ENCODE assay signal across 8 mouse cellular contexts in the genomic region with DNA sequence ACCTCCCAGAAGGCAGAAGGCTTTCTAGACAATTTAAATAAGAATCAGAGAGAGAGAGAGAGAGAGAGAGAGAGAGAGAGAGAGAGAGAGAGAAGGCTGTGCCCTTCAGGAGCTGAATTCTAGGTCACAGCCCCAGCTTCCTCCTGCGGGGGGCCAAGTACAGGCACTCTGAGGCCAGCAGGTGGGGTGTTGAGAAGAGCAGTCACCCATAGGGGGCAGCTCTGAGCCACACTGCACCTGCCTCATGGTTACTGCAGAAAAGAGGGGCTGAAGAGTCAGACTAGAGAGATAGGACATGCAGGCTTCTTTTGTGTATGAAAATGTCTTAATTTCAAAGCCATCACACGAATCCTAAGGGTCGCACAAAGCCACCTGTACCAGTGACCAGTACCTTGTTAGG. TPM values are rescaled to one million over a fixed set of nuclear protein-coding genes. Genes with fewer than 3 reads are reported as not detected.
DNase-seq lines count a peak whose midpoint lies in the region; ATAC-seq lines count a peak whose summit lies in the region.

No protein-coding gene starts in this region.

- ATAC-seq in midbrain, embryonic 15.5 days (replicated peaks): no peak
- no peak for ATAC-seq in midbrain, embryonic 16.5 days

- no peaks in the 10 kb centered on the region for H3K9me3 ChIP-seq in midbrain, embryonic 10.5 days (replicated peaks)
- no peaks in the 10 kb centered on the region for H3K9me3 ChIP-seq in midbrain, embryonic 15.5 days
- H3K9me3 ChIP-seq in midbrain, embryonic 16.5 days (replicated peaks; ENCODE audit: control insufficient read depth, low read length, poor library complexity, severe bottlenecking): no peaks in the 10 kb centered on the region

- no peak overlapping the region for H3K4me2 ChIP-seq in midbrain, embryonic 15.5 days
- H3K4me2 ChIP-seq in midbrain, embryonic 16.5 days (ENCODE audit: low read length): no peak overlapping the region

- 61% methylated on average over 3 of the region's 3 CpGs for WGBS in midbrain, embryonic 10.5 days
- 49% methylated on average over 3 of the region's 3 CpGs for WGBS in midbrain, embryonic 15.5 days
- 56% methylated on average over 3 of the region's 3 CpGs for WGBS in midbrain, embryonic 16.5 days

- peak; percentile 65 for DNase-seq in gastrocnemius, adult 18-20 months (ENCODE audit: low spot score)
- DNase-seq in gastrocnemius, postnatal 10 days: no peak
- DNase-seq in midbrain, embryonic 10.5 days (ENCODE audit: low spot score): peak; percentile 41
- peak; percentile 76 to 82 for DNase-seq in cerebellum, postnatal 14 days
- peak; percentile 23 to 46 for DNase-seq in kidney, postnatal 36 days
- no peak for DNase-seq in urinary bladder, postnatal 25 days (ENCODE audit: low spot score)

- no peak overlapping the region for H3K4me3 ChIP-seq in midbrain, embryonic 10.5 days
- no peak overlapping the region for H3K4me3 ChIP-seq in midbrain, embryonic 15.5 days
- H3K4me3 ChIP-seq in midbrain, embryonic 16.5 days (ENCODE audit: low read depth, low read length): no peak overlapping the region

- H3K27me3 ChIP-seq in midbrain, embryonic 10.5 days (ENCODE audit: low read depth, poor library complexity, severe bottlenecking): peaks cover 11% of the 10 kb centered on the region
- H3K27me3 ChIP-seq in midbrain, embryonic 15.5 days (replicated peaks): no peaks in the 10 kb centered on the region
- no peaks in the 10 kb centered on the region for H3K27me3 ChIP-seq in midbrain, embryonic 16.5 days (ENCODE audit: control insufficient read depth, insufficient read depth, low read depth, low read length)

- no peak overlapping the region for H3K9ac ChIP-seq in midbrain, embryonic 15.5 days
- no peak overlapping the region for H3K9ac ChIP-seq in midbrain, embryonic 16.5 days (ENCODE audit: low read depth, low read length)

- H3K27ac ChIP-seq in midbrain, embryonic 10.5 days (replicated peaks): no peak overlapping the region
- H3K27ac ChIP-seq in midbrain, embryonic 15.5 days: no peak overlapping the region
- no peak overlapping the region for H3K27ac ChIP-seq in midbrain, embryonic 16.5 days (ENCODE audit: low read length)

- peaks cover 9% of the 10 kb centered on the region; the same call in 1 of the 2 replicates for H3K4me1 ChIP-seq in midbrain, embryonic 10.5 days
- H3K4me1 ChIP-seq in midbrain, embryonic 15.5 days: no peaks in the 10 kb centered on the region
- no peaks in the 10 kb centered on the region for H3K4me1 ChIP-seq in midbrain, embryonic 16.5 days (ENCODE audit: control insufficient read depth, insufficient read depth, low read length)

- H3K36me3 ChIP-seq in midbrain, embryonic 10.5 days: peaks cover 9% of the 10 kb centered on the region
- no peaks in the 10 kb centered on the region for H3K36me3 ChIP-seq in midbrain, embryonic 15.5 days (replicated peaks)
- peaks cover 10% of the 10 kb centered on the region; the same call in 1 of the 2 replicates for H3K36me3 ChIP-seq in midbrain, embryonic 16.5 days (ENCODE audit: control insufficient read depth, insufficient read depth, low read length)

RNA-seq across cellular contexts. Expression of gene Gmppa, which starts 22.0 kb away (rescaled TPM):
- 10 to 100 TPM; 37.3 to 44.6 TPM for total RNA-seq in gastrocnemius, adult 18-20 months (2021)
- total RNA-seq in gastrocnemius, postnatal 10 days (2021): 10 to 100 TPM; 35.6 to 39.7 TPM
- 70.2 and 73.1 TPM in 2 replicates for polyA plus RNA-seq in midbrain, embryonic 10.5 days (2016; fragmentation: Nextera tagmentation; extraction: Ambion mirVana)
- polyA plus RNA-seq in midbrain, embryonic 15.5 days (2015; fragmentation: Nextera tagmentation; extraction: Ambion mirVana): 86.1 and 98.7 TPM in 2 replicates
- 79.7 and 81.3 TPM in 2 replicates for polyA plus RNA-seq in midbrain, embryonic 16.5 days (2015; fragmentation: Nextera tagmentation; extraction: Ambion mirVana)

RNA-seq across cellular contexts. Expression of gene Asic4, which starts 36.5 kb away (rescaled TPM):
- total RNA-seq in gastrocnemius, adult 18-20 months (2021): not detected
- total RNA-seq in gastrocnemius, postnatal 10 days (2021): not detected
- polyA plus RNA-seq in midbrain, embryonic 10.5 days (2016; fragmentation: Nextera tagmentation; extraction: Ambion mirVana): 6.1 and 17.7 TPM in 2 replicates
- 64.4 and 73.2 TPM in 2 replicates for polyA plus RNA-seq in midbrain, embryonic 15.5 days (2015; fragmentation: Nextera tagmentation; extraction: Ambion mirVana)
- polyA plus RNA-seq in midbrain, embryonic 16.5 days (2015; fragmentation: Nextera tagmentation; extraction: Ambion mirVana): 45.4 and 54.8 TPM in 2 replicates

RNA-seq across cellular contexts. Expression of gene Speg, which starts 38.7 kb away (rescaled TPM):
- 100 to 1,000 TPM; 255 to 257 TPM for total RNA-seq in gastrocnemius, adult 18-20 months (2021)
- 100 to 1,000 TPM; 196 to 209 TPM for total RNA-seq in gastrocnemius, postnatal 10 days (2021)
- polyA plus RNA-seq in midbrain, embryonic 10.5 days (2016; fragmentation: Nextera tagmentation; extraction: Ambion mirVana): 23.6 and 26.9 TPM in 2 replicates
- polyA plus RNA-seq in midbrain, embryonic 15.5 days (2015; fragmentation: Nextera tagmentation; extraction: Ambion mirVana): 20.8 and 21.3 TPM in 2 replicates
- 17.7 and 20.8 TPM in 2 replicates for polyA plus RNA-seq in midbrain, embryonic 16.5 days (2015; fragmentation: Nextera tagmentation; extraction: Ambion mirVana)

RNA-seq across cellular contexts. Expression of gene Des, which starts 53.6 kb away (rescaled TPM):
- total RNA-seq in gastrocnemius, adult 18-20 months (2021): 1,000 to 10,000 TPM; 2,427 to 2,600 TPM
- 1,000 to 10,000 TPM; 1,482 to 1,503 TPM for total RNA-seq in gastrocnemius, postnatal 10 days (2021)
- 1.1 and 2.8 TPM in 2 replicates for polyA plus RNA-seq in midbrain, embryonic 10.5 days (2016; fragmentation: Nextera tagmentation; extraction: Ambion mirVana)
- 1.5 and 2.0 TPM in 2 replicates for polyA plus RNA-seq in midbrain, embryonic 15.5 days (2015; fragmentation: Nextera tagmentation; extraction: Ambion mirVana)
- polyA plus RNA-seq in midbrain, embryonic 16.5 days (2015; fragmentation: Nextera tagmentation; extraction: Ambion mirVana): 1.2 and 1.7 TPM in 2 replicates

Comparison
In these comparisons a context has a peak if more than half of its experiments do, and no peak if none do; other contexts are left out.
1. DNase-seq: peak in gastrocnemius, adult 18-20 months (single experiment), midbrain, embryonic 10.5 days (single experiment), cerebellum, postnatal 14 days (2 of 2) and kidney, postnatal 36 days (2 of 2); none in gastrocnemius, postnatal 10 days (single experiment) and urinary bladder, postnatal 25 days (single experiment).